Mouse (Mus musculus): Measurements from ENCODE around the gene Ets1. TPM values are rescaled to one million over a fixed set of nuclear protein-coding genes. Genes with fewer than 3 reads are reported as not detected.

Gene Ets1
- total RNA-seq, 2 experiments from 2014 or later, result 19.1 to 21.7 TPM

GRCm38 (mm10) chr9:32712383-32712910, 76.4 kb downstream of the Ets1 start:
- DNase-seq, result no peak

- DNase-seq, result no peak
Measured at GRCm38 (mm10) chr9:32713106-32713505, 77.1 kb downstream of the Ets1 start.

GRCm38 (mm10) chr9:32713790-32714189, 77.8 kb downstream of the Ets1 start:
- no peak for DNase-seq

GRCm38 (mm10) chr9:32714487-32714886, 78.5 kb downstream of the Ets1 start:
- DNase-seq, result no peak

- DNase-seq, result peak; percentile 63
Measured at GRCm38 (mm10) chr9:32715806-32716466, 79.9 kb downstream of the Ets1 start.

- DNase-seq, result no peak
Measured at GRCm38 (mm10) chr9:32717268-32717920, 81.4 kb downstream of the Ets1 start.

- no peak for DNase-seq
Measured at GRCm38 (mm10) chr9:32717931-32718820, 82.2 kb downstream of the Ets1 start.

- DNase-seq, result no peak
Measured at GRCm38 (mm10) chr9:32718868-32719267, 82.8 kb downstream of the Ets1 start.

- no peak for DNase-seq
Measured at GRCm38 (mm10) chr9:32719941-32720263, 83.9 kb downstream of the Ets1 start.

GRCm38 (mm10) chr9:32720264-32721031, 84.4 kb downstream of the Ets1 start:
- peak; percentile 35 for DNase-seq

GRCm38 (mm10) chr9:32721081-32721480, 85.1 kb downstream of the Ets1 start:
- DNase-seq, result no peak

GRCm38 (mm10) chr9:32722205-32722604, 86.2 kb downstream of the Ets1 start:
- no peak for DNase-seq

GRCm38 (mm10) chr9:32722969-32723368, 86.9 kb downstream of the Ets1 start:
- DNase-seq, result no peak

- no peak for DNase-seq
Measured at GRCm38 (mm10) chr9:32724131-32724825, 88.3 kb downstream of the Ets1 start.

GRCm38 (mm10) chr9:32725902-32726301, 89.9 kb downstream of the Ets1 start:
- no peak for DNase-seq

- DNase-seq, result no peak
Measured at GRCm38 (mm10) chr9:32726595-32726994, 90.6 kb downstream of the Ets1 start.

- no peak for DNase-seq
Measured at GRCm38 (mm10) chr9:32727058-32727457, 91.0 kb downstream of the Ets1 start.

GRCm38 (mm10) chr9:32728306-32728705, 92.3 kb downstream of the Ets1 start:
- no peak for DNase-seq

- no peak for DNase-seq
Measured at GRCm38 (mm10) chr9:32728806-32729205, 92.8 kb downstream of the Ets1 start.

- no peak for DNase-seq
Measured at GRCm38 (mm10) chr9:32729207-32729606, 93.2 kb downstream of the Ets1 start.

- no peak for DNase-seq
Measured at GRCm38 (mm10) chr9:32730001-32730655, 94.1 kb downstream of the Ets1 start.

All from gastrocnemius, postnatal 25 days (tissue).